Mouse (Mus musculus) small intestine, adult 2 months (tissue): ENCODE data around the gene Fads3.

Experiments
- CTCF ChIP-seq: fragments of 200-500 bp; IDR thresholded peaks from 2 replicates; pipeline ENCODE4 v1.5.1; 2012; ENCODE audit warnings: low read depth, mild to moderate bottlenecking, control low read depth, inconsistent platforms, low read length, moderate library complexity, mixed read lengths; ENCODE audit not compliant: insufficient replicate concordance, insufficient read length; ENCODE audit errors: extremely low read depth
- POLR2A ChIP-seq: fragments of 200-500 bp; IDR thresholded peaks from 2 replicates; pipeline ENCODE4 v1.6.1; 2012; ENCODE audit warnings: low read depth, mild to moderate bottlenecking, control low read depth, inconsistent platforms, low read length, moderate library complexity

DNA sequence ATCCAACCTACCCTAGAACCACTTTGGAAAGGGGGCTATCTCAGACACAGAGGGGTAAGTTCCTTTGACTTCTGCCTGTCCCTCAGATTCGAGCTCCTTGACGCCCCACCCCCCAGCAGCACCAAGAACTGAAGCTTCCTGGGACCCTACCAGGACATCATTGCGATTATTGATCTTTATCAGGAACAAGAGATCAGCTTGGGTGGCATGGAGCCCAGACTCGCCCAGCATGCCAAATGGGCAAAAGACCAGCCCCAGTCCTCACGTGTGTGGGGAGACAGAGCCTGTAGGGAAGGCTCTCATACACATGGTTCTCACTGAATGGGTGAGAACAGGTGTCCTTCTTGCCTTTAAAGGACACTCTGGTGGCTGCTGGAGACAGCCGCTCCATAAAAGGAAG lies 62.9 kb downstream of the Fads3 start:
- TF ChIP-seq CTCF (no peak), POLR2A (no peak)
